22 mouse cellular contexts compared by ENCODE assay signal in genomic region chr4:46328906-46329305, GRCm38 (mm10). TPM values are rescaled to one million over a fixed set of nuclear protein-coding genes. Genes with fewer than 3 reads are reported as not detected.
DNase-seq lines count a peak whose midpoint lies in the region; ATAC-seq and TF ChIP-seq lines count a peak whose summit lies in the region.
"Had no signal": no experiment of that assay in that cellular context is flagged by ENCODE, and none has a peak within 500 bp of the region (broad histone marks: within the 10 kb centered on the region; RNA-seq: fewer than 3 reads in every experiment).

No protein-coding gene starts in this region.

- no peak overlapping the region for H3K9ac ChIP-seq in hindbrain, embryonic 15.5 days
- H3K9ac ChIP-seq in hindbrain, embryonic 13.5 days = no peak overlapping the region
- H3K9ac ChIP-seq in CH12.LX (ENCODE audit: insufficient read depth, low read depth) = no peak overlapping the region
- H3K9ac ChIP-seq: hindbrain, embryonic 14.5 days had no signal

- DNase-seq in CH12.LX (ENCODE audit: extremely low read depth) (peak; percentile 83), ZHBTc4 (ENCODE audit: low read depth, low spot score) (peak; percentile 18)
- no peak for DNase-seq in layer of hippocampus, postnatal 25 days (ENCODE audit: extremely low spot score in 1 of 2, low spot score in 1 of 2)
- DNase-seq in right cerebral cortex, postnatal 25 days = no peak
- DNase-seq: adrenal gland, adult 8-10 months; adrenal gland, postnatal 36 days; B cell, adult 2 months; cerebellum, adult 2 months; cerebellum, postnatal 10 days; gastrocnemius, adult 2 months; gastrocnemius, postnatal 36 days; heart, adult 11 months; heart, postnatal 10 days; heart, postnatal 4 days had no signal

- dilution Hi-C loops in CH12.LX (cut with MboI; ENCODE audit: extremely low pct_ligation_motif_present, extremely low pct_unique_long_range_greater_than_20kb, low sequenced_read_pairs) = no loop called here

- no peaks in the 10 kb centered on the region for H3K79me2 ChIP-seq in CH12.LX (replicated peaks; ENCODE audit: control insufficient read depth, extremely low read depth, insufficient read depth, poor library complexity, severe bottlenecking)

- no peak overlapping the region for H3K27ac ChIP-seq in hindbrain, embryonic 15.5 days (replicated peaks)
- no peak overlapping the region for H3K27ac ChIP-seq in hindbrain, embryonic 13.5 days
- H3K27ac ChIP-seq in CH12.LX (ENCODE audit: insufficient read depth, low read depth) = no peak overlapping the region
- H3K27ac ChIP-seq: gastrocnemius, adult 2 months; hindbrain, embryonic 14.5 days had no signal

- TF ChIP-seq CTCF in CH12.LX (conservative IDR thresholded peaks at IDR 0.05 in 1 of 2, IDR thresholded peaks at IDR 0.05 in 1 of 2; ENCODE audit: low read depth in 2 of 2, low read length in 2 of 2) = no peak

- no peaks in the 10 kb centered on the region for H3K4me1 ChIP-seq in hindbrain, embryonic 15.5 days (replicated peaks)
- no peaks in the 10 kb centered on the region for H3K4me1 ChIP-seq in hindbrain, embryonic 13.5 days (replicated peaks)
- H3K4me1 ChIP-seq in CH12.LX (ENCODE audit: control insufficient read depth in 1 of 2, insufficient read depth in 2 of 2) = peaks cover 5 to 38% of the 10 kb centered on the region in 2 experiments

- no peak for TF ChIP-seq POLR2A in CH12.LX (IDR thresholded peaks at IDR 0.05; ENCODE audit: low read depth, low read length)

- H3K4me2 ChIP-seq in hindbrain, embryonic 15.5 days = no peak overlapping the region
- H3K4me2 ChIP-seq in hindbrain, embryonic 13.5 days = no peak overlapping the region
- H3K4me2 ChIP-seq in CH12.LX (ENCODE audit: insufficient read depth, low read depth, poor library complexity, severe bottlenecking) = 0 out of 2 replicates have a peak overlapping the region, but pooled peaks have one; percentile 23
- H3K4me2 ChIP-seq: hindbrain, embryonic 14.5 days had no signal

- no peak overlapping the region for H3K4me3 ChIP-seq in hindbrain, embryonic 15.5 days
- H3K4me3 ChIP-seq in hindbrain, embryonic 13.5 days = no peak overlapping the region
- peak overlapping the region in 1 of 3 experiments; percentile 40 for H3K4me3 ChIP-seq in CH12.LX (replicated peaks in 1 of 3; ENCODE audit: low read depth in 2 of 3, low read length in 2 of 3, poor library complexity in 1 of 3)
- H3K4me3 ChIP-seq: gastrocnemius, adult 2 months had no signal

- no peak for TF ChIP-seq EP300 in CH12.LX (IDR thresholded peaks at IDR 0.05; ENCODE audit: low read length)

- in situ Hi-C loops in CH12.LX (cut with MboI; ENCODE audit: low pct_ligation_motif_present, low pct_unique_long_range_greater_than_20kb, low sequenced_read_pairs) = no loop called here

- no peaks in the 10 kb centered on the region for H3K36me3 ChIP-seq in hindbrain, embryonic 15.5 days
- H3K36me3 ChIP-seq in hindbrain, embryonic 13.5 days = no peaks in the 10 kb centered on the region
- H3K36me3 ChIP-seq in CH12.LX (replicated peaks in 1 of 2; ENCODE audit: control insufficient read depth in 1 of 2, insufficient read depth in 1 of 2, low read length in 1 of 2) = no peaks in the 10 kb centered on the region

- 0 out of 2 replicates have a peak, but pooled peaks cover 3% of the 10 kb centered on the region for H3K27me3 ChIP-seq in hindbrain, embryonic 15.5 days
- peaks cover 11% of the 10 kb centered on the region for H3K27me3 ChIP-seq in hindbrain, embryonic 13.5 days
- no peaks in the 10 kb centered on the region for H3K27me3 ChIP-seq in CH12.LX (replicated peaks)

- 22% methylated on average over 3 of the region's 3 CpGs for WGBS in hindbrain, embryonic 15.5 days
- WGBS in hindbrain, embryonic 13.5 days = 38% methylated on average over 3 of the region's 3 CpGs

- no peak for TF ChIP-seq RAD21 in CH12.LX (IDR thresholded peaks at IDR 0.05; ENCODE audit: low read depth, low read length)

- peak; percentile 30; the same call in 1 of the 2 replicates for ATAC-seq in hindbrain, embryonic 15.5 days (ENCODE audit: low FRiP score, low read depth)
- no peak for ATAC-seq in hindbrain, embryonic 13.5 days (ENCODE audit: low FRiP score)
- ATAC-seq: CD4-positive, CD25-positive, alpha-beta regulatory T cell, adult 4 months; forebrain, embryonic 14.5 days; inflammation-experienced regulatory T-cells, adult 6 months; intestine, postnatal 0 days had no signal

- H3K9me3 ChIP-seq in hindbrain, embryonic 15.5 days = no peaks in the 10 kb centered on the region
- H3K9me3 ChIP-seq in hindbrain, embryonic 13.5 days = no peaks in the 10 kb centered on the region
- peaks cover 5% of the 10 kb centered on the region for H3K9me3 ChIP-seq in CH12.LX (replicated peaks; ENCODE audit: low read length)

TF ChIP-seq in CH12.LX, 34 proteins besides CTCF, POLR2A, EP300 and RAD21:
- TF ChIP-seq KAT2A (IDR thresholded peaks at IDR 0.05; ENCODE audit: insufficient replicate concordance, low read length) (no peak), UBTF (IDR thresholded peaks at IDR 0.05; ENCODE audit: low read depth, low read length) (no peak), E2F4 (IDR thresholded peaks at IDR 0.05; ENCODE audit: insufficient replicate concordance, low read depth, low read length) (no peak)

RNA-seq across cellular contexts. Expression of gene Foxe1, which starts 14.5 kb away (rescaled TPM):
- not detected in 2 replicates for polyA plus RNA-seq in hindbrain, embryonic 15.5 days (2015; fragmentation: Nextera tagmentation; extraction: Ambion mirVana)
- polyA plus RNA-seq in hindbrain, embryonic 13.5 days (2015; fragmentation: Nextera tagmentation; extraction: Ambion mirVana) = not detected in 2 replicates
- total RNA-seq in CH12.LX (2012; rRNA removed) (not detected in 2 replicates), CH12.LX (2014; rRNA removed) (not detected in 2 replicates)
- not detected in 2 replicates for polyA plus RNA-seq in CH12.LX (2012; ENCODE audit: insufficient read length, low read depth)
- not detected for total RNA-seq in layer of hippocampus, postnatal 25 days (2021)
- total RNA-seq: adrenal gland, adult 8-10 months; adrenal gland, postnatal 36 days; gastrocnemius, adult 2 months; gastrocnemius, postnatal 36 days; heart, postnatal 10 days had no signal
- polyA plus RNA-seq: CD4-positive, CD25-positive, alpha-beta regulatory T cell, adult 4 months; cerebellum, adult 2 months; forebrain, embryonic 14.5 days; heart, embryonic 14.5 days; hindbrain, embryonic 14.5 days; inflammation-experienced regulatory T-cells, adult 6 months; intestine, postnatal 0 days had no signal

Comparison
In these comparisons a context has a peak if more than half of its experiments do, and no peak if none do; other contexts are left out.
1. DNase-seq: peak in CH12.LX (single experiment) and ZHBTc4 (single experiment); none in layer of hippocampus, postnatal 25 days (0 of 2) and right cerebral cortex, postnatal 25 days (single experiment).